Comparison of ENCODE assay signal across 25 mouse cellular contexts in genomic region chr6:116902371-116902770, GRCm38 (mm10).
A peak's percentile ranks its signal among the peaks of the same experiment; 100 is the strongest.
DNase-seq lines count a peak whose midpoint lies in the region; ATAC-seq and TF ChIP-seq lines count a peak whose summit lies in the region.
"Had no signal": no experiment of that assay in that cellular context is flagged by ENCODE, and none has a peak within 500 bp of the region (broad histone marks: within the 10 kb centered on the region; RNA-seq: fewer than 3 reads in every experiment).

No protein-coding gene starts in this region.

- H3K4me3 ChIP-seq in left cerebral cortex, adult 2 months = no peak overlapping the region
- H3K4me3 ChIP-seq in forebrain, embryonic 14.5 days (ENCODE audit: low read depth, low read length) = no peak overlapping the region
- H3K4me3 ChIP-seq: embryonic facial prominence, embryonic 15.5 days; erythroblast, embryonic 14.5 days; forebrain, embryonic 10.5 days; gastrocnemius, adult 2 months; heart, embryonic 10.5 days; hindbrain, embryonic 12.5 days had no signal

- no peaks in the 10 kb centered on the region for H3K9me3 ChIP-seq in forebrain, embryonic 14.5 days (replicated peaks; ENCODE audit: control insufficient read depth, low read length)
- H3K9me3 ChIP-seq: embryonic facial prominence, embryonic 15.5 days; forebrain, embryonic 10.5 days; heart, embryonic 10.5 days; hindbrain, embryonic 12.5 days had no signal

- ATAC-seq in forebrain, embryonic 14.5 days = no peak
- ATAC-seq: activated CD4-positive, CD25-positive, alpha-beta regulatory T cell, adult 4 months; forebrain, embryonic 16.5 days; hindbrain, embryonic 16.5 days; inflammation-experienced regulatory T-cells, adult 6 months; intestine, postnatal 0 days had no signal

- H3K36me3 ChIP-seq in forebrain, embryonic 14.5 days (ENCODE audit: control insufficient read depth, insufficient read depth, low read length) = no peaks in the 10 kb centered on the region
- H3K36me3 ChIP-seq: embryonic facial prominence, embryonic 15.5 days; forebrain, embryonic 10.5 days; heart, embryonic 10.5 days; hindbrain, embryonic 12.5 days had no signal

- intact Hi-C loops in left cerebral cortex, adult 2 months (cut with DNase I) = loop anchor here (5.0 to 10.0 kb wide), 4 partner anchors 170 to 662 kb away; no protein-coding TSS in a partner anchor
- intact Hi-C loops in left cerebral cortex, postnatal 36 days (cut with DNase I) = loop anchor here (10.0 kb wide), 1 partner anchor 78 kb away; no protein-coding TSS in a partner anchor

- no peak overlapping the region for H3K4me2 ChIP-seq in forebrain, embryonic 14.5 days (ENCODE audit: low read length)
- H3K4me2 ChIP-seq: embryonic facial prominence, embryonic 15.5 days; hindbrain, embryonic 12.5 days had no signal

- DNase-seq in left cerebral cortex, adult 2 months (ENCODE audit: extremely low spot score in 1 of 2, low spot score in 2 of 2) = no peak
- no peak for DNase-seq in left cerebral cortex, postnatal 36 days (ENCODE audit: low spot score in 2 of 2)
- DNase-seq in adrenal gland, adult 2 months = peak; percentile 73
- DNase-seq in adrenal gland, postnatal 25 days = peak; percentile 19
- no peak for DNase-seq in kidney, adult 18-20 months
- DNase-seq in spleen, postnatal 10 days (ENCODE audit: low spot score in 2 of 2) = no peak
- no peak for DNase-seq in forebrain, embryonic 14.5 days (ENCODE audit: low spot score)
- DNase-seq: cerebellum, adult 2 months; cerebellum, postnatal 10 days; embryo, embryonic 11 days; gastrocnemius, adult 2 months; gastrocnemius, postnatal 36 days; heart, adult 11 months; heart, postnatal 10 days; heart, postnatal 4 days had no signal

- no peak overlapping the region for H3K9ac ChIP-seq in forebrain, embryonic 14.5 days (ENCODE audit: low read length)
- H3K9ac ChIP-seq: embryonic facial prominence, embryonic 15.5 days; hindbrain, embryonic 12.5 days had no signal

- H3K27ac ChIP-seq in left cerebral cortex, adult 2 months = peak overlapping the region; percentile 32; the same call in 1 of the 2 replicates
- no peak overlapping the region for H3K27ac ChIP-seq in forebrain, embryonic 14.5 days (ENCODE audit: low read depth, low read length)
- H3K27ac ChIP-seq: embryonic facial prominence, embryonic 15.5 days; forebrain, embryonic 10.5 days; gastrocnemius, adult 2 months; heart, embryonic 10.5 days; hindbrain, embryonic 12.5 days had no signal

- WGBS in forebrain, embryonic 14.5 days = 58% methylated on average over 3 of the region's 3 CpGs

- no peaks in the 10 kb centered on the region for H3K4me1 ChIP-seq in forebrain, embryonic 14.5 days (ENCODE audit: control insufficient read depth, insufficient read depth, low read length)
- H3K4me1 ChIP-seq: embryonic facial prominence, embryonic 15.5 days; forebrain, embryonic 10.5 days; heart, embryonic 10.5 days; hindbrain, embryonic 12.5 days had no signal

- no peak for TF ChIP-seq CTCF in left cerebral cortex, adult 2 months (IDR thresholded peaks at IDR 0.05)

- no peaks in the 10 kb centered on the region for H3K27me3 ChIP-seq in forebrain, embryonic 14.5 days (replicated peaks; ENCODE audit: control insufficient read depth, insufficient read depth, low read length)
- H3K27me3 ChIP-seq: embryonic facial prominence, embryonic 15.5 days; hindbrain, embryonic 12.5 days had no signal

Comparison
In these comparisons a context has a peak if more than half of its experiments do, and no peak if none do; other contexts are left out.
1. DNase-seq: peak in adrenal gland, adult 2 months (single experiment) and adrenal gland, postnatal 25 days (single experiment); none in left cerebral cortex, adult 2 months (0 of 2), left cerebral cortex, postnatal 36 days (0 of 2), kidney, adult 18-20 months (single experiment), spleen, postnatal 10 days (0 of 2) and forebrain, embryonic 14.5 days (single experiment).